Mouse (Mus musculus) neural tube, postnatal 0 days (tissue): ENCODE data around the gene Cd247. TPM values are rescaled to one million over a fixed set of nuclear protein-coding genes. Genes with fewer than 3 reads are reported as not detected.

Source experiments
- polyA plus RNA-seq: library from polyadenylated mRNA; unstranded; fragments of >200 nt; fragmentation: Nextera tagmentation; extraction: Ambion mirVana; gene quantifications from 2 replicates; pipeline ENCODE4 v1.2.1, GENCODE M21; 2015

The Cd247 gene
- 0.73 and 0.81 TPM in 2 replicates for polyA plus RNA-seq

GRCm38 (mm10) chr1:165788511-165788910, at the start of gene Cd247:
Gene Cd247, plus strand, starts transcription at chr1:165788681.

DNA sequence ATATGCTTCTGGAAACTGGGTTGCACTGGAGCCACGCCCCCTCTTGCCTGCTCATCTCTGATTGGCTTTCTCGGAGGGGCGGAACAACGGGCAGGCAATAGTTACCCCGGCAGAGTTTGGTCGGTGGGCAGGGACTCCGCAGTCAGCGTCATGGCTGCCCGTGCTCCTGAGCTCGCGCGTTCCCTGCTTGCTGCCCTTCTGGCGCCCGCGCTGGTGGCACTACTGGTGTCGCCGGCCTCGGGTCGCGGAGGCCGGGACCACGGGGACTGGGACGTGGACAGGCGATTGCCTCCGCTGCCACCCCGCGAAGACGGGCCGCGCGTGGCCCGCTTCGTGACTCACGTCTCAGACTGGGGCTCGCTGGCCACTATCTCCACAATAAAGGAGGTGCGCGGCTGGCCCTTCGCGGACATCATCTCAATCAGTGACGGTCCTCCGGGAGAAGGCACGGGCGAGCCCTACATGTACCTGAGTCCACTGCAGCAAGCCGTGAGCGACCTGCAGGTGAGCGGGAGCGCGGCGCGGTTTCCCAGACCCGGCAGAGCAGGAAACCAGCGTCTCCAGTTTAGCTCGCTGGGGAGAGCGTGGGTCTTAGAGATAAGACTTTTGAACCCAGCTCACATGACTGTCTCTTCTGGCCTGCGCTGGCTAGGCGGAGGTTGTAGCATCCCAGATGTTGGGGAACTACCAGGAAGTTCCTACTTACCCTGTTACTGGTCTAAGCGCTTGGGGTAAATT, 24.7 kb upstream of the Cd247 start, which contains the start of gene Creg1:
Creg1 (plus strand) TSS at position 112 of the 738 bp plus-strand sequence.

Other genes with a start within 250 kb of the Cd247 start
- gene Mpzl1, start 154.1 kb upstream of the Cd247 start, polyA plus RNA-seq: 160 and 164 TPM in 2 replicates
- 8.1 and 8.5 TPM in 2 replicates for gene Rcsd1, start 78.9 kb upstream of the Cd247 start, polyA plus RNA-seq
- 70.1 and 73.7 TPM in 2 replicates for gene Creg1, start 24.9 kb upstream of the Cd247 start, polyA plus RNA-seq
- gene Pou2f1, start 214.0 kb downstream of the Cd247 start, polyA plus RNA-seq: 10.8 and 12.7 TPM in 2 replicates